Mouse (Mus musculus) frontal cortex, adult 2 months (tissue): ENCODE measurements at regions not wholly inside any gene's neighbourhood (a gene's known extent, or its start where the extent isn't known, plus 50 kb on each side); places are given as distances from the start of the nearest gene placed in this dataset.

Source experiments
- DNase-seq, 2 experiments: peaks; one replicate each; pipeline ENCODE4 v3.0.0; 2022; ENCODE audit warnings: low spot score in 1 of 2; ENCODE audit errors: extremely low spot score in 1 of 2

DNA sequence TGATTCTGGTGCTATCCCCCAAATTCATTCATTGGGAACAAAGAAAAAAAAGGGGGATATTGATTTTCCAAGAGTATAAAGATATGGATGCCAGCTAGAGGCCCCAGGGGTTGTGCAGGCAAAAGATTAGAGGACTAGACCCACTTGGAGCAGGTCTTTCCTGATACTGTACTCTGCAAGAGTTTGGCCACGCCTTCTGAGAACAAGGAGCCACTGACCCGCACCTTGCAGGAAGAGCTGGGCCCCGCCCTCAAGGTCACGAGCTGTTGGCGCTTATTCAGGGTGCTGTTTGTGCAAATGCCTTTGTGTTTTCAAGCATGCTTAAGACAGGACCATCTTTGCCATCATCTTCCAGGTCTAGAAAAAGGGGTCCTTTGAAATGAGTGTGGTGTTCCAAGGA is 54.5 kb upstream of the Slc7a1 start:
- DNase-seq = no peak

GRCm38 (mm10) chr5:148453776-148454175 is 54.1 kb upstream of the Slc7a1 start:
- DNase-seq = peak; percentile 56 to 78

DNA sequence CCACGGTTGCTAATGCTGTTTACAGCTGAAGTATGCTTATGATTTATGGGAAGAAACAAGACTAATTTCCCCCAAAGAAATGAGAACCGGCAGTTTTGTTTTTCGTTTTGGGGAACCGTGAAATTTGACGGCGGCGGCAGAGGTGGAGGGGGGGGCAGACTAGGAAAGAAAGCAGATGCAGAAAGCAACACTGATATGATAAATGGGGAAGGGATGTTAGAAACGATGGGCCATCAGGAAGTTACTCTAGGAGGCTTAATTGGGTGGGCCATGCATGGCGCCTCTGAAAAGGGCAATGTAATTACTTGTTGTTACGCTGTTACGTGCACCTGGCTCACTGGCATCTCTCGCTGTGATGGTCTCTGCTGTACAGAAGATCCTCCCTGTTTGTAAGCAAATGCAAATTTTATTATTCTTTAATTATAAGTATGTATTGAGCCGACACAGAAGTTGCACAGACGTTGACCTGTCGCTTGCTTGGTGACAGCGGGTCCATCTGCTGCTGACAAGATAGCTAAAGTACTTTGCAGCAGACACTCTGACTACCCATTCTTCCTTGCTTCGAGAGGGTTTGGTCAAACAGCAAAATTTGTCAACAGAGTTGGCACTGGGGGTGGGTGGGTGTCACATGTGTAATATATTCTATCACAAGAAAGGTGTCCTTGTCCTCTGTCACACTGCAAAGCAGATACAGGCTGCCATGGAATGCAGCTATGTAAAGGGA is 53.4 kb upstream of the Slc7a1 start:
- DNase-seq = no peak

DNA sequence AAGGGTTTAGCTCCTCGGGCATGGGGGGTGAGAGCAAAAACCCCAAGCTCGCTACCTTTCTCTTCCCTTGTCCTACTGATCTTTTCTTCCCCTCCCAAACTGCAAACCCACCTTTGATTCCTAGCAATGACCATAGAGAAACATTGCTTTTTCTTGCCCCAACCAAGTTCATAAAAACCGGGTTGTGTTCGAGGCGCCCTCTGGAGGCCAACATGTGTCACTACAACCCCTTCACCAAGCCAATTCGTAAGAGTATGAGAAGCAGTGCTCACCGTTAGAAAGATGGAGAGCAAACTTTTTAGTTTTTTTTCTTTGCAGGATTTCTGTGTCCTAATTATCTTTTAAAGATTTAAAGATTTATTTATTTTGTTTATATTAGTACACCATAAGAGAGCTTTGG is 52.1 kb upstream of the Slc7a1 start:
- DNase-seq = peak in 1 of 2 experiments; percentile 77

GRCm38 (mm10) chr5:148450924-148451323 is 51.2 kb upstream of the Slc7a1 start:
- peak; percentile 24 to 75 for DNase-seq
